Mouse (Mus musculus): ENCODE results near the gene Cit. TPM values are rescaled to one million over a fixed set of nuclear protein-coding genes. Genes with fewer than 3 reads are reported as not detected.

Gene Cit
- total and polyA plus RNA-seq, 3 experiments: 21.5 to 32.9 (median 24.1) TPM

DNA sequence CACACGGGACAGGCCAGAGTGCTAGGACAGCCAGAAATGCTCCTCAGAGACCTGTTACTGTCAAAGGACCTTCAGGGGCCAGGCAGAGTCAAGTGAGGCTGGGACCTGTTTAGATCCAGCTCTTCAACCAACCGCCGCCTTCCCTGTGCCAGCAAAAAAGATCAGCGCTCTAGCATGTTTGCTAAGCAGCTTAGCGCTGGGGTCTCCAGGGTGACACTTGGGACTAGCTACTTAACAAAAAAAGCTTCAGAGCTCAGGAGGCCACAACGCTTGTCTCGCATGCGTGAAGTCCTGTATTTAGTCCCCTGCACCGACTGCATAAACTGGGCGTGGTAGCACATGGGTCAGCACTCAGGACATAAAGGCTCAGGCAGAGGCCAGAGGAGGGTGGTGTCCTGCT is 16.9 kb downstream of the Cit start:
- Histone ChIP-seq H3K9ac (ENCODE audit: control insufficient read depth, low read depth, low read length, poor library complexity, severe bottlenecking) (no peak overlapping the region), H3K9me3 (replicated peaks; ENCODE audit: insufficient read depth, low read length) (no peaks in the 10 kb centered on the region), H3K4me3 (ENCODE audit: control insufficient read depth in 1 of 2, insufficient read depth in 1 of 2, low read depth in 2 of 2, low read length in 2 of 2) (no peak overlapping the region), H3K79me2 (ENCODE audit: control insufficient read depth, insufficient read depth, low read length, poor library complexity) (no peaks in the 10 kb centered on the region), H3K27ac (ENCODE audit: control insufficient read depth, low read depth, low read length) (no peak overlapping the region), H3K36me3 (ENCODE audit: control insufficient read depth in 1 of 2, insufficient read depth in 2 of 2, low read length in 2 of 2) (peaks cover 0 to 1% of the 10 kb centered on the region in 2 experiments; a peak in 2 of 4 replicates), H3K4me1 (ENCODE audit: control insufficient read depth in 1 of 2, insufficient read depth in 2 of 2, low read length in 2 of 2) (no peaks in the 10 kb centered on the region), H3K27me3 (ENCODE audit: control insufficient read depth in 1 of 2, insufficient read depth in 2 of 2, low read length in 2 of 2) (no peaks in the 10 kb centered on the region)
- TF ChIP-seq SIN3A (IDR thresholded peaks at IDR 0.05; ENCODE audit: low read length) (no peak), RAD21 (IDR thresholded peaks at IDR 0.05; ENCODE audit: low read depth, low read length) (no peak), GATA1 (IDR thresholded peaks at IDR 0.05; ENCODE audit: low read depth, low read length) (no peak), CTCF (IDR thresholded peaks at IDR 0.05 in 2 of 3, conservative IDR thresholded peaks at IDR 0.05 in 1 of 3; ENCODE audit: control insufficient read depth in 1 of 3, insufficient read depth in 1 of 3, low read depth in 2 of 3, low read length in 3 of 3, poor library complexity in 1 of 3, severe bottlenecking in 1 of 3) (no peak), MXI1 (IDR thresholded peaks at IDR 0.05; ENCODE audit: low read depth, low read length) (no peak), ZC3H11A (IDR thresholded peaks at IDR 0.05; ENCODE audit: low read depth, low read length) (no peak), CHD1 (IDR thresholded peaks at IDR 0.05; ENCODE audit: low read depth, low read length) (no peak), POLR2A (IDR thresholded peaks at IDR 0.05; ENCODE audit: control insufficient read depth in 1 of 2, insufficient read depth in 1 of 2, low read depth in 1 of 2, low read length in 2 of 2, poor library complexity in 1 of 2) (no peak), MYC (IDR thresholded peaks at IDR 0.05; ENCODE audit: low read depth, low read length) (no peak), POLR2AphosphoS5 (IDR thresholded peaks at IDR 0.05; ENCODE audit: borderline replicate concordance, low read depth, low read length) (no peak), UBTF (IDR thresholded peaks at IDR 0.05; ENCODE audit: borderline replicate concordance, insufficient read depth, low read depth, low read length) (no peak), USF1 (IDR thresholded peaks at IDR 0.05; ENCODE audit: low read depth, low read length) (no peak), MYB (IDR thresholded peaks at IDR 0.05; ENCODE audit: low read depth, low read length) (no peak)
- no peak for DNase-seq (ENCODE audit: low read depth, low spot score)

DNA sequence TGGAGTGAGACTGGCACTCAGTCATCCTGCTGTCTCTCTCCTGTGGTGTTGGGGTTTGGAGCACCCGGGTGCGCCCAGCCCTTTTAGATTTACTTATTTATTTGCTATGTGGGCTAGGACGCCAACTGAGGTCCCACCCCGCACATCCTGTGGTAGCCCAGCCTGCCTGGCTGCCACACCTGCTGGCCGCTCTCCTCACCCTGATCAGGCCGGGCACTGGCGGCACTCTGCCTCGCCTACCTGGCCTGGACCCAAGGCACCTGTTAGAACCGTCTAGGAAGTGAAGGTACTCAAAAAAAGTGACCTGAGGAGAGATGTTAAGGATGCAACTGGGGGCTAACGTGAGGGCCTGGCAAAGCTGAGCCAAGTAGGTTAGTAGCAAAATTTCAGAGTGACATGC is 17.4 kb downstream of the Cit start:
- Histone ChIP-seq H3K4me3 (ENCODE audit: control insufficient read depth in 1 of 2, insufficient read depth in 1 of 2, low read depth in 2 of 2, low read length in 2 of 2) (no peak overlapping the region), H3K36me3 (ENCODE audit: control insufficient read depth in 1 of 2, insufficient read depth in 2 of 2, low read length in 2 of 2) (peaks cover 0 to 1% of the 10 kb centered on the region in 2 experiments; a peak in 2 of 4 replicates), H3K27ac (ENCODE audit: control insufficient read depth, low read depth, low read length) (no peak overlapping the region), H3K9me3 (replicated peaks; ENCODE audit: insufficient read depth, low read length) (no peaks in the 10 kb centered on the region), H3K79me2 (ENCODE audit: control insufficient read depth, insufficient read depth, low read length, poor library complexity) (no peaks in the 10 kb centered on the region), H3K4me1 (ENCODE audit: control insufficient read depth in 1 of 2, insufficient read depth in 2 of 2, low read length in 2 of 2) (no peaks in the 10 kb centered on the region), H3K27me3 (ENCODE audit: control insufficient read depth in 1 of 2, insufficient read depth in 2 of 2, low read length in 2 of 2) (no peaks in the 10 kb centered on the region), H3K9ac (ENCODE audit: control insufficient read depth, low read depth, low read length, poor library complexity, severe bottlenecking) (no peak overlapping the region)
- DNase-seq (ENCODE audit: low read depth, low spot score): no peak
- TF ChIP-seq SIN3A (IDR thresholded peaks at IDR 0.05; ENCODE audit: low read length) (no peak), ZC3H11A (IDR thresholded peaks at IDR 0.05; ENCODE audit: low read depth, low read length) (no peak), CHD1 (IDR thresholded peaks at IDR 0.05; ENCODE audit: low read depth, low read length) (no peak), MYC (IDR thresholded peaks at IDR 0.05; ENCODE audit: low read depth, low read length) (no peak), ZMIZ1 (IDR thresholded peaks at IDR 0.05; ENCODE audit: low read depth, low read length) (no peak), MXI1 (IDR thresholded peaks at IDR 0.05; ENCODE audit: low read depth, low read length) (no peak), MYB (IDR thresholded peaks at IDR 0.05; ENCODE audit: low read depth, low read length) (no peak)

- Histone ChIP-seq H3K79me2 (ENCODE audit: control insufficient read depth, insufficient read depth, low read length, poor library complexity) (no peaks in the 10 kb centered on the region), H3K4me3 (ENCODE audit: control insufficient read depth in 1 of 2, insufficient read depth in 1 of 2, low read depth in 2 of 2, low read length in 2 of 2) (no peak overlapping the region), H3K27ac (ENCODE audit: control insufficient read depth, low read depth, low read length) (no peak overlapping the region), H3K9ac (ENCODE audit: control insufficient read depth, low read depth, low read length, poor library complexity, severe bottlenecking) (no peak overlapping the region), H3K9me3 (replicated peaks; ENCODE audit: insufficient read depth, low read length) (no peaks in the 10 kb centered on the region), H3K4me1 (ENCODE audit: control insufficient read depth in 1 of 2, insufficient read depth in 2 of 2, low read length in 2 of 2) (no peaks in the 10 kb centered on the region), H3K27me3 (ENCODE audit: control insufficient read depth in 1 of 2, insufficient read depth in 2 of 2, low read length in 2 of 2) (no peaks in the 10 kb centered on the region), H3K36me3 (ENCODE audit: control insufficient read depth in 1 of 2, insufficient read depth in 2 of 2, low read length in 2 of 2) (no peaks in the 10 kb centered on the region; a peak in 2 of 4 replicates)
- TF ChIP-seq POLR2A (IDR thresholded peaks at IDR 0.05; ENCODE audit: control insufficient read depth in 1 of 2, insufficient read depth in 1 of 2, low read depth in 1 of 2, low read length in 2 of 2, poor library complexity in 1 of 2) (no peak), MAZ (IDR thresholded peaks at IDR 0.05; ENCODE audit: low read depth, low read length) (no peak), GABPA (IDR thresholded peaks at IDR 0.05; ENCODE audit: low read depth, low read length) (no peak), TCF12 (IDR thresholded peaks at IDR 0.05; ENCODE audit: low read depth, low read length) (no peak), RAD21 (IDR thresholded peaks at IDR 0.05; ENCODE audit: low read depth, low read length) (no peak), USF1 (IDR thresholded peaks at IDR 0.05; ENCODE audit: low read depth, low read length) (no peak), BHLHE40 (IDR thresholded peaks at IDR 0.05; ENCODE audit: borderline replicate concordance, low read depth, low read length) (no peak), USF2 (IDR thresholded peaks at IDR 0.05; ENCODE audit: borderline replicate concordance in 1 of 2, insufficient read depth in 1 of 2, low read depth in 1 of 2, low read length in 2 of 2) (no peak), ZKSCAN1 (IDR thresholded peaks at IDR 0.05; ENCODE audit: low read depth, low read length) (no peak), MYB (IDR thresholded peaks at IDR 0.05; ENCODE audit: low read depth, low read length) (no peak), HCFC1 (IDR thresholded peaks at IDR 0.05; ENCODE audit: low read depth, low read length) (no peak), MXI1 (IDR thresholded peaks at IDR 0.05; ENCODE audit: low read depth, low read length) (no peak), TBP (IDR thresholded peaks at IDR 0.05; ENCODE audit: low read depth, low read length) (no peak), NRF1 (IDR thresholded peaks at IDR 0.05; ENCODE audit: insufficient read depth, low read depth, low read length, poor library complexity, severe bottlenecking) (no peak), ZMIZ1 (IDR thresholded peaks at IDR 0.05; ENCODE audit: low read depth, low read length) (no peak)
- no peak for DNase-seq (ENCODE audit: low read depth, low spot score)
These were observed 21.2 kb downstream of the Cit start for GRCm38 (mm10) chr5:115866296-115866695.

All from MEL (cell line).